Mouse (Mus musculus) liver, embryonic 11.5 days (tissue): ENCODE measurements around the gene 1700025C18Rik. TPM values are rescaled to one million over a fixed set of nuclear protein-coding genes. Genes with fewer than 3 reads are reported as not detected.

Experiments used
- ATAC-seq: fragments of 200-750 bp; cut with Nextera tagmentation; replicated peaks from 2 replicates; pipeline ENCODE4 v1.8.0; 2017; ENCODE audit warnings: moderate number of reproducible peaks, mild to moderate bottlenecking, moderate TSS enrichment, moderate library complexity; ENCODE audit not compliant: low FRiP score
- DNase-seq: peaks from one replicate; pipeline ENCODE4 v3.0.0-alpha.2; 2017; ENCODE audit warnings: low spot score
- H3K27ac ChIP-seq: fragments of 300-500 bp; sonication (generic); 2 replicates; pipeline ENCODE4 v1.5.1; 2014; ENCODE audit warnings: mild to moderate bottlenecking, low read depth, low read length, control low read depth
- H3K27me3 ChIP-seq: fragments of 300-500 bp; sonication (generic); replicated peaks from 2 replicates; pipeline ENCODE4 v1.6.1; 2014; ENCODE audit warnings: low read length, mixed read lengths; ENCODE audit not compliant: control insufficient read depth, insufficient read depth
- H3K36me3 ChIP-seq: fragments of 300-500 bp; sonication (generic); 2 replicates; pipeline ENCODE4 v1.6.1; 2014; ENCODE audit warnings: mild to moderate bottlenecking, low read length, moderate library complexity, mixed read lengths; ENCODE audit not compliant: control insufficient read depth, insufficient read depth
- H3K4me1 ChIP-seq: fragments of 300-500 bp; sonication (generic); replicated peaks from 2 replicates; pipeline ENCODE4 v1.6.1; 2014; ENCODE audit warnings: low read length, mixed read lengths; ENCODE audit not compliant: control insufficient read depth, insufficient read depth
- H3K4me2 ChIP-seq: fragments of 300-500 bp; sonication (generic); 2 replicates; pipeline ENCODE4 v1.6.1; 2014; ENCODE audit warnings: mild to moderate bottlenecking, control low read depth, moderate library complexity
- H3K4me3 ChIP-seq: fragments of 300-500 bp; sonication (generic); 2 replicates; pipeline ENCODE4 v1.5.1; 2014; ENCODE audit warnings: low read depth, low read length, control low read depth
- H3K9ac ChIP-seq: fragments of 300-500 bp; sonication (generic); 2 replicates; pipeline ENCODE4 v1.6.1; 2014; ENCODE audit warnings: low read depth, low read length, control low read depth
- H3K9me3 ChIP-seq: fragments of 300-500 bp; sonication (generic); 2 replicates; pipeline ENCODE4 v1.6.1; 2016; ENCODE audit warnings: low read length, inconsistent platforms, mixed read lengths; ENCODE audit not compliant: control insufficient read depth
- WGBS: fragments of 180-500 bp; shearing (Covaris S2); extraction: QIAGEN DNeasy Blood & Tissue Kit; methylation state at CpG from one replicate; pipeline ENCODE4 v1.1.7; 2014; 5-methylcytosine and 5-hydroxymethylcytosine counted together
- polyA plus RNA-seq: library from polyadenylated mRNA; unstranded; fragments of >200 nt; fragmentation: Nextera tagmentation; extraction: Ambion mirVana; gene quantifications from 2 replicates; pipeline ENCODE4 v1.2.1, GENCODE M21; 2014

1700025C18Rik gene
- polyA plus RNA-seq, 1 experiment from 2014 or later: not detected

DNA sequence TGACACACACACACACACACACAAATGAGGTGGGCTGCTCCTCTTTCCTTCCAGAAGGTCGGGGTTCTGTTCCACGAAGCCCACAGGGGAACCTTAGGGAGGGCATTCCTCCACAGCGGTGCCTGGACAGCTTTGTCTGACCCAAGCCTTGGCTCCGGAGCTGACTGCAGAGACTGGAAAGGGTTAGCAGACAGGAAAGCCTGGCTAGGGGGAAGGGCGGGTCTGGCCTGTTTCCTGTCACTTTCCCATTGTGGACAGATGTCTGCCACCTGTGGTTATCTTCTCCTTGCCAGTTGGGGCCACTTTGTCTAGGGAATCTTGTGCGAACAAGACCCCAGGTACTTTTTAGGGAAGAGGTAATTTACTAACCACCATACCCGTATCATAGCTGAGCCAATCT lies 34.6 kb downstream of the 1700025C18Rik start:
- Histone ChIP-seq H3K9me3 (no peaks in the 10 kb centered on the region), H3K4me1 (no peaks in the 10 kb centered on the region; the same call in 1 of the 2 replicates), H3K27me3 (peaks cover 24% of the 10 kb centered on the region), H3K27ac (no peak overlapping the region; the same call in 1 of the 2 replicates), H3K9ac (peak overlapping the region; percentile 49; the same call in 1 of the 2 replicates), H3K4me2 (peak overlapping the region; percentile 56), H3K4me3 (peak overlapping the region; percentile 41), H3K36me3 (no peaks in the 10 kb centered on the region)
- 4% methylated on average over 7 of the region's 7 CpGs for WGBS
- ATAC-seq (no peak), DNase-seq (no peak)

DNA sequence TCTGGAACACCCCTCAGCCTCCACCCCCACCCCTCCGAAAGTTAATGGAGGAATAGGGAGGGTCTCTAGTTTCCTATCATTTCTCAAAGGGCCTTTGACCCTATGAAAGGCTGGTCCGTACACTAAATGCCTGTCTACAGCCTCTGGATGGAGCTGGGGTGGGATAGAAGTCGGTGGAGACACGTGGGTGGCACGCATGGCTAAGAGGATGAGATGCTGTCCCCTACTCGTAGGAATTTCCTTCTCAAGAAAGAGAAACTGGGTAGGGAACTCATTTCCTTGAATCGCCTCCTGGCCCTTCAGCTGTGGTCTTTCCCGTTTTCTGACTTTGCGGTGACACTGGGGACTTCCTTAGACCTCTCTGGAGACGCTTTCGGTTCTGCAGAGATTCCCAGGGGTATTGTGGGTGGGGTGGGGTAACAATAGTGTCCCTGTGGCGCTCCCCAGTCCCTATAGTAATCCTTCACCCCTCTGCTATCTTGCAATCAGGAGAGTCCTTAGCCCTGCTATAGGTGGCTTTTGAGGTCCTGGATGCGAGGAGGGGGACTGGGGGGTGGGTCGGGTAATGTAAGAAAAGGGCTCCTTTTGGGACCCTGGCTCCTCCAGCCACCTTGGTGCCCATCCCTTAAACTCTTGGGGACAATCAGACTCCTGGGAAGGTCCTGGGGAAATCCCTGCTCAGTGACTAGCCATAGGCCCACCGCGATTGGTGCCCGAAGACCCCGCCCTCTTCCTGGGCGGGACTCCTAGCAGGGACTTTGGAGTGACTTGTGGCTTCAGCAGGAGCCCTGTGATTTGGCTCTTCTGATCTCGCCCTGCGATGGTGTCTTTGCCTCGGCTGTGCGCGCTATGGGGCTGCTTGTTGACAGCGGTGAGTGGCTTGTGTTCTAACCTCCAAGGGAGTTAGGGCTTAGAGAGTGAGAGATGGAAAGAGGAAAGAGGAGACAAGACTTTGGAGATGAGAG lies 35.4 kb downstream of the 1700025C18Rik start, which contains the start of gene Cd40:
Gene Cd40 (plus strand): TSS at position 740 of the 965 bp plus-strand sequence.
- DNase-seq (peak; percentile 60), ATAC-seq (peak; percentile 58; the same call in 1 of the 2 replicates)
- Histone ChIP-seq H3K4me2 (peak within 1 kb of the TSS; percentile 56), H3K27me3 (peaks cover 24% of the 10 kb centered on the region), H3K4me3 (peak within 1 kb of the TSS; percentile 41), H3K36me3 (no peaks in the 10 kb centered on the region), H3K9me3 (no peaks in the 10 kb centered on the region), H3K4me1 (no peaks in the 10 kb centered on the region; the same call in 1 of the 2 replicates), H3K27ac (no peak within 1 kb of the TSS; the same call in 1 of the 2 replicates), H3K9ac (peak within 1 kb of the TSS; percentile 49; the same call in 1 of the 2 replicates)
- 9% methylated on average over 25 of the region's 25 CpGs for WGBS

DNA sequence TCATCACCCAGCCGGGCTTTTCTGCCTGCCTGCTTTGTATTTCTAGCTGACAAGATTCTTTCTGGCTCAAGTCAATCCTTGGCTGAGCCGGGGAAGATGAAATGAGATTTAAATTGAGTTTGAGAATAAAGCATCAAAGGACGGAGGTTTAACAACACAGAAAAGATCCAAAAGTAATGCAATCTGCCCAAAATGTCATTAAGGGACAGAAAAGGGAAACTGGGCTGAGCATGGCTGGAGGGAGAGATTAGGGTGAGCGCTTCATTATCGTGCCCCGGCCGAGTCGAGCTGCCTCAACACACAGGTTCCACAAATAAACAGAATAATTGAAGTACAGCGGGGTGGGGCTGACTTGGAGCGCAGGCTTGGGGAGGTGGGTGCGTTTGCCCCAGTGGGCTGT lies 39.0 kb downstream of the 1700025C18Rik start:
- Histone ChIP-seq H3K4me3 (no peak overlapping the region), H3K4me1 (no peaks in the 10 kb centered on the region; the same call in 1 of the 2 replicates), H3K27me3 (peaks cover 19% of the 10 kb centered on the region), H3K36me3 (no peaks in the 10 kb centered on the region), H3K9me3 (no peaks in the 10 kb centered on the region), H3K27ac (no peak overlapping the region), H3K9ac (no peak overlapping the region), H3K4me2 (no peak overlapping the region)
- 37% methylated on average over 11 of the region's 11 CpGs for WGBS
- no peak for ATAC-seq
- DNase-seq: no peak

DNA sequence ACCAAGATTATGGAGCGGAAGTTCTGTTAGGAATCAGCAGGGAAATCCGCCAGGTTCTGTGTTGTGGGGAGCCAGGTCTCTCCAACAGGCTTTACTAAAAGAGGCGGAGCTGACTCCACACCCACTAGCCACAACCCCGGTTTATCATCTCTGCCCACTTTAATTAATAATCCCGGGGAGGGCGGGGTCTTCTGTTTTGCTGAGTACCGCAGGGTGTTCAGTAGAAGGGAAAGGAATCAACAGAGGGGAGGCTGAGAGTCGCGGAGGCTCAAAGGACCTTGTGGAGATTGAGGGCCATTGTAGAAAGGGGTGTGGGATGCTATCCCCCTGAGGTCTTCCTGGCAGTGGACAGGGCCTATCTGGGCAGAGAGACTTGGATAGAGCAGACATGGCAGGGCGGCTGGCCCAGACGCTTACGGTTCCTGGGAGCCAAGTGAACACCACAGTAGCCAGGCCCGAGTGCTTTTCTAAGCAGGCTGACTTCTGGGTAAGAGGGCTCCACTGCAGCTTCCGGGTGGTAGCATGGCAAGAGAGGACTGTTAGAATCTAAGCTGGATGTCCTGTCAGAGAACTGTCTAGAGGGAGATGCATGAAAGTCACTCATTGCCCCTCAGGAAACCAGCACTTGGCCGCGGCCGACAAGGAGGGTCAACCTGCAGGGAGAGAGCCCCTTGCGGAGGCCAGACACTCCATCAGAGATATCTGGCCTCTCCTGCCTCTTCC lies 39.6 kb downstream of the 1700025C18Rik start:
- no peak for DNase-seq
- H3K4me3 ChIP-seq: no peak overlapping the region
- WGBS: 62% methylated on average over 18 of the region's 18 CpGs
- no peaks in the 10 kb centered on the region for H3K9me3 ChIP-seq
- H3K4me2 ChIP-seq: no peak overlapping the region
- no peaks in the 10 kb centered on the region for H3K36me3 ChIP-seq
- no peak overlapping the region for H3K27ac ChIP-seq
- H3K4me1 ChIP-seq: no peaks in the 10 kb centered on the region
- H3K27me3 ChIP-seq: peaks cover 16% of the 10 kb centered on the region
- no peak overlapping the region for H3K9ac ChIP-seq
- no peak for ATAC-seq

DNA sequence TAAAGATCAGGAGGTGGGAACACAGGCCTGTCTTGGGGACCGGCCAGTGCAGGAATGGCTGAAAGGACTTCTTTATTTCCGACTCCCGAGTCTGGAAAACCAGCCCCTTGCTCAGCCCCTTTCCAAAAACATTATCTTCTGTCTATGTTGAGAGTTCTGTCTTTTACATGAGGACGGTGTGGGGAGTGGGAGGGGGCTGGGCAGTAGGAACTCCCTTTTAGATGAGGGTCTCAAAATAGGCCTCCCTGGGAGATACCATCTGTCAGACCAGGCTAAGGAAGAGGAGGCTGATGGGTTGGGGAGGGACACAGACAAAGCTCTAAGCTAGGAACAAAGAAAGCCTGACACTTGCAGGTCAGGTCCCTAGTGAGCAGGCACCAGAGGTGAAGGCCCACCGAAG lies 41.5 kb downstream of the 1700025C18Rik start:
- H3K4me3 ChIP-seq: no peak overlapping the region
- H3K9ac ChIP-seq: no peak overlapping the region
- H3K9me3 ChIP-seq: no peaks in the 10 kb centered on the region
- WGBS: 59% methylated on average over 5 of the region's 5 CpGs
- H3K27me3 ChIP-seq: no peaks in the 10 kb centered on the region; the same call in none of the 2 replicates
- DNase-seq (no peak), ATAC-seq (no peak)
- H3K4me2 ChIP-seq: no peak overlapping the region
- no peaks in the 10 kb centered on the region for H3K4me1 ChIP-seq
- no peaks in the 10 kb centered on the region for H3K36me3 ChIP-seq
- no peak overlapping the region for H3K27ac ChIP-seq

DNA sequence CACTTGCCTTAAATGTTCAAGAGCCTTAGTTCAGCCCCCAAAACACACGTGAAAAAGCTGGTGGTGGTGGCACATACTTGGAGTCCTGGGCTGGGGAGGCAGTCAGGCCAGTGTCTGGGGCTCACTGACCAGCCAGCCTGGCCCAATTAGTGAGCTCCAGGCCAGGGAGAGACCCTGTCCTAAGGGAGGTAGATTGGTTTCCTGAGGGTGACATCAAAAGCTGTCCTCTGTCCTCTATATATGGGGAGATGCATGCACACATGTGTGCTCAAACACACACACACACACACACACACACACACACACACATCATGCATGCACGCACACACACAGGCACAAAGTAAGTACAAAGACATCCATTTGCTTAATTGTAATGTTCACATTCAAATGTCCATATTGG lies 46.8 kb downstream of the 1700025C18Rik start:
- H3K4me3 ChIP-seq: no peak overlapping the region
- no peaks in the 10 kb centered on the region for H3K9me3 ChIP-seq
- WGBS: 53% methylated on average over 2 of the region's 2 CpGs
- DNase-seq (no peak), ATAC-seq (no peak)
- no peak overlapping the region for H3K9ac ChIP-seq
- H3K4me2 ChIP-seq: no peak overlapping the region
- no peaks in the 10 kb centered on the region for H3K36me3 ChIP-seq
- no peak overlapping the region for H3K27ac ChIP-seq
- H3K4me1 ChIP-seq: no peaks in the 10 kb centered on the region
- no peaks in the 10 kb centered on the region; the same call in 1 of the 2 replicates for H3K27me3 ChIP-seq

DNA sequence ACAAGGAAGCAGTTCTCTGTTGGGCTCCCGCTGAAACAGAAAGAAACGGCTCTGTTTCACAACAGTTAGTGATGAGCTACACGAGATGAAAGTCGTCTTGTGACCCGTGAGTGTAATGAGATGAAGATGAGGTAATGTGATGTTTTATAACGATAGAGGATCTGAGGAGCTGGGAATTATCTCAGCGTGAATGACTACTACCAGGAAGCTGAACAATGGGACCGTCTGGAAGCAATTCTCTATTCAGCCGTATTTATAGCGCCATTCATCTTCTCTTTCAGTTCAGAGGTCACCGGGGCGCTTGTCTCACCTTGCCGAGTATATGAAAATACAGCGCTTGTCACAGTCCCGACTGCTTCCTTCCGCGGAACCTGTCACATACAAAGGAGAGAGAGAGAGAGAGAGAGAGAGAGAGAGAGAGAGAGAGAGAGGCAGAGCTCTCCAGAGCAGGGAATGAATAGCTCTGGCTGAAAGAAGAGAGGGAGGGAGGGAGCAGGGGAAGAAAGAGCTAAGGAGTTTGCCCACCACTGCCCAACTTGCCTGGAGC lies 47.4 kb downstream of the 1700025C18Rik start:
- H3K4me3 ChIP-seq: no peak overlapping the region
- no peaks in the 10 kb centered on the region for H3K36me3 ChIP-seq
- no peak overlapping the region for H3K9ac ChIP-seq
- no peaks in the 10 kb centered on the region for H3K9me3 ChIP-seq
- no peak for ATAC-seq
- no peaks in the 10 kb centered on the region; the same call in 1 of the 2 replicates for H3K27me3 ChIP-seq
- no peaks in the 10 kb centered on the region for H3K4me1 ChIP-seq
- H3K27ac ChIP-seq: no peak overlapping the region
- no peak for DNase-seq
- no peak overlapping the region for H3K4me2 ChIP-seq
- 36% methylated on average over 17 of the region's 17 CpGs for WGBS

DNA sequence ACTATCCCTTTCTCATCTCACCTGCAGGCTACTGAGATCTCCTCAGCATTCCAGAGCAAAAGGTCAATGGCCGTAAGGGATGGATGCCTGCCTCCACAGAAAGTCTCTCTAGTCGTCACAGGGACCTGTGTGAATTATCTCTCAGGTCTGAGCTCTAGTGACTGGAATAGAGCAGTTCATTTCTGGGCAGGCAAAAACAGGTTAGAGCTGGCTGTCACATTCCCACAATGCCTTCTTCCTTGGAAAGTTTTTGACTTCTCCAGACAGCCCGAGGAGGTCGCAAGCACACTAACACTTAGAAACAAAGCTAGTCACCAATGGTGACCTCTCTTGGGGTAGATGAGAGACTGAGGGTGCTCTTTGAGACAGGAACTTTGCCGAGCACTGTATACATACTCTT lies 48.4 kb downstream of the 1700025C18Rik start:
- Histone ChIP-seq H3K27ac (no peak overlapping the region), H3K9ac (no peak overlapping the region), H3K4me3 (no peak overlapping the region), H3K4me2 (no peak overlapping the region), H3K4me1 (no peaks in the 10 kb centered on the region), H3K36me3 (no peaks in the 10 kb centered on the region), H3K9me3 (no peaks in the 10 kb centered on the region), H3K27me3 (no peaks in the 10 kb centered on the region; the same call in 1 of the 2 replicates)
- WGBS: 56% methylated on average over 5 of the region's 5 CpGs
- DNase-seq: no peak
- no peak for ATAC-seq
